Mouse (Mus musculus): ENCODE results near the gene 1700025C18Rik. TPM values are rescaled to one million over a fixed set of nuclear protein-coding genes. Genes with fewer than 3 reads are reported as not detected.

Gene 1700025C18Rik
- polyA plus RNA-seq, 1 experiment from 2014 or later: not detected

DNA sequence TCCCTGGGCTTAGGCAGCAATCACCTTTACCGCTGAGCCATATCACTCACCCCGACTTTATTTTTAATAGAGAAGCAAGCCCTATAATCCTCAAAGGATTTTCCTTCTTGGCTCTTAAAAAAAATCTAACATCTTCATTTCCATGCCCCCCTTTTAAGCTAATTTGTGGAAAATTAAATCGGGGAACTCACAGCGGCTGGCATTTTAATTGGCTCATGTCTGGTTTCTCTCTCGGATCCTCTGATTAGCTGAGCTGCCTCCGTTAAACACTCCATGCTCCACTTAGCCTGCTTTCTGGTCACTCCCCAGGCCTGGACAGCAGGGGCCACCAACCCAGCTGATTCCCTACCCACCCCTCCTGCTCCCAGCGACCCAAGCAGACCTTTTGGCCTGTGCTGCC lies 1.8 kb upstream of the 1700025C18Rik start:
- no peak for ATAC-seq (replicated peaks; ENCODE audit: insufficient number of reproducible peaks, low FRiP score, low TSS enrichment, low read depth)
- 48% methylated on average over 7 of the region's 7 CpGs for WGBS

DNA sequence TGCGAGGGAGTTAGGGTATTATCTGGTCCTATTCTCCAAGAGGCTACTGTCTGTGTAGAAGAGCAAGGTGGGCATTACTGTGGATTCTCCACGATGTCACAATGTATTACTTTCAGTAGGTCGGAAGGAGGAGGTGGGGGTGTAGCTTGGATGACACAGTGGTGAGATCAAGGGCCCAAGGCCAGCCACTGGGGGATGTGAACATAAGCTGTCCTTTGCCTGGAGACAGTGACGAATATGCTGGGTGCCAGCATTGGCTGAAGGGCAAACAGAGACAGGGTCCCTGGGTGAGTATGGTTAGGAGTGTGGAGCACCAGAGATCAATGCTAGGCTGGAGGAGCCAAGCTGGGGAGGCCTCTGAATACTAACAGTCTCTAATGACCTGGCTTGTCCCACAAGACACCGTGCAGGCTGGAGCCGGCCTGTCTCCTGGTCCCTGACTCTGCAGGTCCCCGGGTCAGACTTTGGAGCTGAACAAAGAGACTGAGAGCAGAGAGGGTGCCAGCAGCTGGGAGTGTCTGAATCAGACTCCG lies 949 bp upstream of the 1700025C18Rik start:
- 70% methylated on average over 8 of the region's 8 CpGs for WGBS
- DNase-seq (ENCODE audit: low spot score) (no peak), ATAC-seq (replicated peaks; ENCODE audit: insufficient number of reproducible peaks, low FRiP score, low TSS enrichment, low read depth) (no peak)
- Histone ChIP-seq H3K27ac (replicated peaks; ENCODE audit: low read depth, low read length) (no peak overlapping the region), H3K9ac (replicated peaks; ENCODE audit: low read length) (no peak overlapping the region), H3K9me3 (replicated peaks; ENCODE audit: control insufficient read depth, low read length) (no peaks in the 10 kb centered on the region), H3K4me3 (ENCODE audit: low read depth, low read length) (no peak overlapping the region), H3K36me3 (replicated peaks; ENCODE audit: control insufficient read depth, insufficient read depth, low read depth, low read length) (no peaks in the 10 kb centered on the region), H3K27me3 (ENCODE audit: control insufficient read depth, insufficient read depth, low read length) (no peaks in the 10 kb centered on the region; the same call in 1 of the 2 replicates), H3K4me1 (ENCODE audit: control insufficient read depth, insufficient read depth, low read length) (no peaks in the 10 kb centered on the region), H3K4me2 (ENCODE audit: low read depth, low read length) (no peak overlapping the region)

More for the DNA sequence above, 1.8 kb upstream of the 1700025C18Rik start:
- no peak overlapping the region for H3K9ac ChIP-seq (replicated peaks; ENCODE audit: low read length)
- no peaks in the 10 kb centered on the region; the same call in 1 of the 2 replicates for H3K27me3 ChIP-seq (ENCODE audit: control insufficient read depth, insufficient read depth, low read length)
- no peak for DNase-seq (ENCODE audit: low spot score)
- no peak overlapping the region for H3K4me3 ChIP-seq (ENCODE audit: low read depth, low read length)
- H3K9me3 ChIP-seq (replicated peaks; ENCODE audit: control insufficient read depth, low read length): no peaks in the 10 kb centered on the region
- no peak overlapping the region for H3K4me2 ChIP-seq (ENCODE audit: low read depth, low read length)
- H3K4me1 ChIP-seq (ENCODE audit: control insufficient read depth, insufficient read depth, low read length): no peaks in the 10 kb centered on the region
- no peak overlapping the region for H3K27ac ChIP-seq (replicated peaks; ENCODE audit: low read depth, low read length)
- H3K36me3 ChIP-seq (replicated peaks; ENCODE audit: control insufficient read depth, insufficient read depth, low read depth, low read length): no peaks in the 10 kb centered on the region

DNA sequence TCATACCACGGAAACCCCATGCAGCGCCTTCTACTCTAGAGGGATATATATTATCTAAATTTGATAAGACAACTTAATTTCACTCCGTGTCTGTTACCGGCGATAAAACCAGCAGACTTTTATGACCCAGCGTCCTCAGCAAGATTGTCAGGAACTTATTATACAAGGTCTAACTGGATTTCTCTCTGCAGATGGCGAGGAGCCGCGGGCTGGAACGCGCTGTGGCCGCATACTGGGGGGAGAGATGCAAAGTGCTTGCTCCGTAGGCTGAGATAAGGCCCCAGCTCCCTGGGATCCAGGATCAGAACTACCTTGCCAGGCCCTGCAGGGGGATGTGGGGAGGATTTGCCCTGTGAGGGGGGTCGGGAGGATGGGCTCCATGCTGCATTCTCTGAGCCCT lies 1.1 kb downstream of the 1700025C18Rik start:
- H3K9me3 ChIP-seq (replicated peaks; ENCODE audit: control insufficient read depth, low read length): no peaks in the 10 kb centered on the region
- no peak overlapping the region for H3K4me2 ChIP-seq (ENCODE audit: low read depth, low read length)
- 45% methylated on average over 14 of the region's 14 CpGs for WGBS
- DNase-seq (ENCODE audit: low spot score) (no peak), ATAC-seq (replicated peaks; ENCODE audit: insufficient number of reproducible peaks, low FRiP score, low TSS enrichment, low read depth) (no peak)
- no peaks in the 10 kb centered on the region for H3K36me3 ChIP-seq (replicated peaks; ENCODE audit: control insufficient read depth, insufficient read depth, low read depth, low read length)
- H3K9ac ChIP-seq (replicated peaks; ENCODE audit: low read length): no peak overlapping the region
- H3K4me3 ChIP-seq (ENCODE audit: low read depth, low read length): no peak overlapping the region
- no peak overlapping the region for H3K27ac ChIP-seq (replicated peaks; ENCODE audit: low read depth, low read length)
- no peaks in the 10 kb centered on the region for H3K4me1 ChIP-seq (ENCODE audit: control insufficient read depth, insufficient read depth, low read length)
- no peaks in the 10 kb centered on the region for H3K27me3 ChIP-seq (ENCODE audit: control insufficient read depth, insufficient read depth, low read length)

DNA sequence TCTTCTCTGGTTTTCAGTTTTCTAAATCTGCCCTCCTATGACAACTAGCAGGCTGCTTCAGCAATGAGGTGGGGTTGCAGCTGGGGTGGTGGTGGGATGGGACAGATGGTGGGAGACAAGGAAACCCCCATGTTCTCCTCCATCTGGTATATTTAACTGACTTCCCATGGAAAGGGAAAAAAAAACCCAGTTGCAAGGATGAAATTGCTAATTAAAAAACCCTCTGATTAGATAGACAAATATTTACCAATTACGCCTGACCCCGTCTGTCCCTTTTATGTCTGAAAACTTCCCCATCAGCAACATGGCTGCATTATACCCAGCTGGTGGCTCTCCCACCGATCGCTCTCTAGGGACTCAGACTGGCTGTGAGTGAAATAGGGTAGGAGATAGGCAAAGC lies 3.9 kb downstream of the 1700025C18Rik start:
- no peaks in the 10 kb centered on the region for H3K27me3 ChIP-seq (ENCODE audit: control insufficient read depth, insufficient read depth, low read length)
- DNase-seq (ENCODE audit: low spot score) (no peak), ATAC-seq (replicated peaks; ENCODE audit: insufficient number of reproducible peaks, low FRiP score, low TSS enrichment, low read depth) (no peak)
- no peaks in the 10 kb centered on the region for H3K4me1 ChIP-seq (ENCODE audit: control insufficient read depth, insufficient read depth, low read length)
- H3K9me3 ChIP-seq (replicated peaks; ENCODE audit: control insufficient read depth, low read length): no peaks in the 10 kb centered on the region
- no peaks in the 10 kb centered on the region for H3K36me3 ChIP-seq (replicated peaks; ENCODE audit: control insufficient read depth, insufficient read depth, low read depth, low read length)
- no peak overlapping the region for H3K27ac ChIP-seq (replicated peaks; ENCODE audit: low read depth, low read length)
- no peak overlapping the region for H3K4me3 ChIP-seq (ENCODE audit: low read depth, low read length)
- no peak overlapping the region for H3K4me2 ChIP-seq (ENCODE audit: low read depth, low read length)
- H3K9ac ChIP-seq (replicated peaks; ENCODE audit: low read length): no peak overlapping the region
- 88% methylated on average over 4 of the region's 4 CpGs for WGBS

DNA sequence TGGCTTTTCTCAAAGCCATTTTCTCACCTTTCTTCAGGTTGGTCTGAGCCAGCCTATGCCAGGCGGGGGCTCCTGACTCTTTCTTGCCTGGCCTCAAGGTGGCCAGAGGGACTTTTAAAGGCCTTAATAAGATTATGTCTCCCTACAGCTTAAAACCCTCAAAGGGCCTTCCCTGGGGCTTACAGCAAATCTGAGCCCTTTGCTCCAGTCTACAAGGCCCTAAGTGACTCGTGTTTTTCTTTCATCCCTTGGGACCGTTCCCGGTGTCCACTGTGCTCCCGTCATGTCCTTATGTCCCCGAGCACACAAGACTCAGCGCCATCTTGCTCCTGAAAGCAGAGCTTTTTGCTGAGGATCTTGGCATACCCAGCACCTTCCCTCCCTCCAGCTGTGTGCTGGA lies 9.3 kb downstream of the 1700025C18Rik start:
- no peak overlapping the region for H3K9ac ChIP-seq (replicated peaks; ENCODE audit: low read length)
- H3K9me3 ChIP-seq (replicated peaks; ENCODE audit: control insufficient read depth, low read length): no peaks in the 10 kb centered on the region
- peaks cover 31% of the 10 kb centered on the region for H3K27me3 ChIP-seq (ENCODE audit: control insufficient read depth, insufficient read depth, low read length)
- no peak for ATAC-seq (replicated peaks; ENCODE audit: insufficient number of reproducible peaks, low FRiP score, low TSS enrichment, low read depth)
- no peak for DNase-seq (ENCODE audit: low spot score)
- H3K4me1 ChIP-seq (ENCODE audit: control insufficient read depth, insufficient read depth, low read length): no peaks in the 10 kb centered on the region
- H3K4me2 ChIP-seq (ENCODE audit: low read depth, low read length): no peak overlapping the region
- H3K36me3 ChIP-seq (replicated peaks; ENCODE audit: control insufficient read depth, insufficient read depth, low read depth, low read length): no peaks in the 10 kb centered on the region
- H3K27ac ChIP-seq (replicated peaks; ENCODE audit: low read depth, low read length): no peak overlapping the region
- H3K4me3 ChIP-seq (ENCODE audit: low read depth, low read length): no peak overlapping the region
- 16% methylated on average over 7 of the region's 7 CpGs for WGBS

DNA sequence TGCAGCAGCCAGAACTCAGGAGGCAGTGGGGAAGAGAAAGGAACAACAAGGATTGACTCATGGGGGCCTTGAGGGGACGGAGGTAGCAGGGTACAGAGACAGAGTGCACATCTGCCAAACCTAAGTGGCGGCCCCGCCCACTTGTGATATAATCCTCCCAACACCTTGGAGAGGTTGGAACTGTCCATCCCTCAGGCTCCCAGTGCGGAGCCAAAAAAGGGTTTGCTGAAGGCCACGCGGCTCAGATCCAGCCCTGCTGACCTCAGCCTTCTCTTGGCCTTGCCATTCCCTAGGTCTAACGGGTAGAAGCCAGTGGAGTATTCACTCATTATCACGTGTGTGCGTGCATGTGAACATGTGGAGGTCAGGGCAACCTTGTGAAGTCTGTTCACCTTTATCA lies 9.9 kb downstream of the 1700025C18Rik start:
- H3K9me3 ChIP-seq (replicated peaks; ENCODE audit: control insufficient read depth, low read length): no peaks in the 10 kb centered on the region
- H3K4me2 ChIP-seq (ENCODE audit: low read depth, low read length): no peak overlapping the region
- H3K9ac ChIP-seq (replicated peaks; ENCODE audit: low read length): no peak overlapping the region
- peaks cover 36% of the 10 kb centered on the region for H3K27me3 ChIP-seq (ENCODE audit: control insufficient read depth, insufficient read depth, low read length)
- no peak for DNase-seq (ENCODE audit: low spot score)
- no peak for ATAC-seq (replicated peaks; ENCODE audit: insufficient number of reproducible peaks, low FRiP score, low TSS enrichment, low read depth)
- H3K27ac ChIP-seq (replicated peaks; ENCODE audit: low read depth, low read length): no peak overlapping the region
- H3K36me3 ChIP-seq (replicated peaks; ENCODE audit: control insufficient read depth, insufficient read depth, low read depth, low read length): no peaks in the 10 kb centered on the region
- no peak overlapping the region for H3K4me3 ChIP-seq (ENCODE audit: low read depth, low read length)
- 22% methylated on average over 9 of the region's 9 CpGs for WGBS
- H3K4me1 ChIP-seq (ENCODE audit: control insufficient read depth, insufficient read depth, low read length): no peaks in the 10 kb centered on the region

DNA sequence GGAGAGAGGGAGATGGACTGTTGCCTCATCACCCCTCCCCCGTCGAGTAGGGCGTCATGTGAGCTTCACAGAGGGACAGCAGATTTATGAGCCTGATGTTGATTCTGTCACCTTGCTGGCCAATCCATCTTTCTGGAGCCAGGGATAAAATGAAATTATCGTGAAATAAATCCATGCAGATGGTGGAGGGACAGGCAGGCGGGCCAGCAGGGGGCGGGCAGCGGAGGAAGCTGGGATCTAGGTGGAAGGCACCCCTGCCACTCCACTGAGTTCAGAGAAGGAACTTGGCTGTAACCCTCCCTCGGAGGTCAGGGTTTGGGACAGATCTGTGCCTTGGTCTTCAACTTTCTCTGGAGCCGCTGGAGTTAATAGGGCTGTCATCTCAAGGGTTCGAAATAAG lies 11.9 kb downstream of the 1700025C18Rik start:
- H3K4me1 ChIP-seq (ENCODE audit: control insufficient read depth, insufficient read depth, low read length): no peaks in the 10 kb centered on the region
- H3K9ac ChIP-seq (replicated peaks; ENCODE audit: low read length): no peak overlapping the region
- no peaks in the 10 kb centered on the region for H3K36me3 ChIP-seq (replicated peaks; ENCODE audit: control insufficient read depth, insufficient read depth, low read depth, low read length)
- H3K27ac ChIP-seq (replicated peaks; ENCODE audit: low read depth, low read length): no peak overlapping the region
- 29% methylated on average over 10 of the region's 10 CpGs for WGBS
- DNase-seq (ENCODE audit: low spot score): peak; percentile 28
- H3K27me3 ChIP-seq (ENCODE audit: control insufficient read depth, insufficient read depth, low read length): peaks cover 40% of the 10 kb centered on the region
- H3K4me2 ChIP-seq (ENCODE audit: low read depth, low read length): no peak overlapping the region
- H3K4me3 ChIP-seq (ENCODE audit: low read depth, low read length): no peak overlapping the region
- ATAC-seq (replicated peaks; ENCODE audit: insufficient number of reproducible peaks, low FRiP score, low TSS enrichment, low read depth): no peak
- H3K9me3 ChIP-seq (replicated peaks; ENCODE audit: control insufficient read depth, low read length): no peaks in the 10 kb centered on the region

DNA sequence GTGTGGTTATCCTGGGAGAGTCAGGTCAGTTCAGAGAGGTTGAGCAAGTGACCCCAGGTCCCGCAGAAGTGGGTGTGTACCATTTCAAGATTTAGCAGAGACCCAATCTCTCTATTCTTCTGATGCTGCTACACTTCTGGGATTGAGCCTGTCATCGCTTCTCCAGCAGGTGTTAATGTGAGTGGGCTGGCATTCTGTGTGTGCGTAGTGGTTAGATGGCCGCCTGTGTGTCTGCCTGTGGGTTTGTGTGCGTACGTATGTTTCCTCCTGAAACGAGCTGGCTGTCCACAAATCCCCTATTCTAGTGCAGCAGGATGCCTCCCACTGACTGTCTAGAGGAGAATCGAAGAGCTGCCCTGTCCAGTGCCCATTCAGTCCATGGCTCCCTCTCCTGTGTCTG lies 12.5 kb downstream of the 1700025C18Rik start:
- H3K9ac ChIP-seq (replicated peaks; ENCODE audit: low read length): no peak overlapping the region
- peaks cover 40% of the 10 kb centered on the region for H3K27me3 ChIP-seq (ENCODE audit: control insufficient read depth, insufficient read depth, low read length)
- ATAC-seq (replicated peaks; ENCODE audit: insufficient number of reproducible peaks, low FRiP score, low TSS enrichment, low read depth) (no peak), DNase-seq (ENCODE audit: low spot score) (no peak)
- no peaks in the 10 kb centered on the region for H3K36me3 ChIP-seq (replicated peaks; ENCODE audit: control insufficient read depth, insufficient read depth, low read depth, low read length)
- WGBS: 64% methylated on average over 8 of the region's 8 CpGs
- no peak overlapping the region for H3K4me3 ChIP-seq (ENCODE audit: low read depth, low read length)
- no peak overlapping the region for H3K4me2 ChIP-seq (ENCODE audit: low read depth, low read length)
- H3K9me3 ChIP-seq (replicated peaks; ENCODE audit: control insufficient read depth, low read length): no peaks in the 10 kb centered on the region
- H3K4me1 ChIP-seq (ENCODE audit: control insufficient read depth, insufficient read depth, low read length): no peaks in the 10 kb centered on the region
- H3K27ac ChIP-seq (replicated peaks; ENCODE audit: low read depth, low read length): no peak overlapping the region
